Mouse (Mus musculus): Measurements from ENCODE around the gene Rap1gap. TPM values are rescaled to one million over a fixed set of nuclear protein-coding genes. Genes with fewer than 3 reads are reported as not detected.
A peak's percentile ranks its signal among the peaks of the same experiment; 100 is the strongest.

Gene Rap1gap
- polyA plus RNA-seq, 1 experiment from 2014 or later, result 4.4 TPM

DNA sequence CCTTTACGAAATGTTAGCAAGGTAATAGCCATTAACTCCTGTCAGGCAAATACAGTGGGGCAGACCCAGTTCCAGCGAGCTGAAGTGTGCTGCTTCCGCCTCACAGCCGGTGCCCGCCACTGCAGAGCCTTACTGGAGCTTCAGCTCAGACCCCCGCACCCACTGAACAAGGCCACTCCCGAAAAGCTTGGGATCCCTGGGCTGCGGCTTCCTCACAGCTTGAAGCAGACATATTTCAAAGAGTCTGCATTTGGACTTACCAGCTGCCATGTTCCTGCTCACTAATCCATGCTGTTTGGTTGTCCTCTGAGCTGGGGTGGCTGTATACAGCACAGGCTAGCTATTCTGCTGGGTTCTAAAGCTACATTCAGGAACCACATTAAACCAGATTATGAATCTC is 6.9 kb upstream of the Rap1gap start:
- Histone ChIP-seq H3K9ac (ENCODE audit: low read depth, low read length) (no peak overlapping the region), H3K9me3 (replicated peaks; ENCODE audit: control insufficient read depth, low read length) (no peaks in the 10 kb centered on the region), H3K27me3 (ENCODE audit: control insufficient read depth, insufficient read depth, low read depth, low read length) (no peaks in the 10 kb centered on the region), H3K4me3 (ENCODE audit: low read depth, low read length) (no peak overlapping the region), H3K4me1 (ENCODE audit: control insufficient read depth, low read depth, low read length) (no peaks in the 10 kb centered on the region; the same call in 1 of the 2 replicates), H3K27ac (ENCODE audit: low read length) (no peak overlapping the region), H3K4me2 (ENCODE audit: low read depth, low read length) (no peak overlapping the region), H3K36me3 (ENCODE audit: control insufficient read depth, insufficient read depth) (peaks cover 26% of the 10 kb centered on the region)
- WGBS (ENCODE audit: insufficient replicate concordance), result 83% methylated on average over 8 of the region's 8 CpGs
- no peak for ATAC-seq (ENCODE audit: low read depth)

DNA sequence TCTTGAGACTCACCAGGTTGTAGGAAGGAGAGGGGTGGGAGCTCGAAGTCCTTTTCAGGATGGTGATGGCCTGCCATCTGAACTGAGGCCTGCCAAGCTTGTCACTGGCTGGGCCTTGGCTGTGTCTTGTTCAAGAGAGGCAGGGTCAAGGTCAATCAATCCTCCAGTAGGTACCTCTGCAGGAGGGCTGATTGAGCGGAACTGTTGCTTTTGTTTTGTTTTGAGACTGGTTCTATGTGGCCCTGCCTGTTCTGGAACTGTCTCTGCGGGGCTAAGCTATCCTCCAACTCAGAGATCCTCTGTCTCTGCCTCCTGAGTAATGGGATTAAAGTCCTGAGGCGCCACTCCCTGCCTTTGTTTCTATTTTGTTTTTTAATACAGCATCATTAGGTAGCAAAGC is 5.0 kb upstream of the Rap1gap start:
- no peaks in the 10 kb centered on the region for H3K4me1 ChIP-seq (ENCODE audit: control insufficient read depth, low read depth, low read length)
- H3K4me2 ChIP-seq (ENCODE audit: low read depth, low read length), result no peak overlapping the region
- no peak for ATAC-seq (ENCODE audit: low read depth)
- H3K27ac ChIP-seq (ENCODE audit: low read length), result no peak overlapping the region
- 66% methylated on average over 4 of the region's 4 CpGs for WGBS (ENCODE audit: insufficient replicate concordance)
- H3K9me3 ChIP-seq (replicated peaks; ENCODE audit: control insufficient read depth, low read length), result no peaks in the 10 kb centered on the region
- no peak overlapping the region for H3K9ac ChIP-seq (ENCODE audit: low read depth, low read length)
- H3K4me3 ChIP-seq (ENCODE audit: low read depth, low read length), result no peak overlapping the region
- peaks cover 12% of the 10 kb centered on the region for H3K36me3 ChIP-seq (ENCODE audit: control insufficient read depth, insufficient read depth)
- peaks cover 15% of the 10 kb centered on the region for H3K27me3 ChIP-seq (ENCODE audit: control insufficient read depth, insufficient read depth, low read depth, low read length)

DNA sequence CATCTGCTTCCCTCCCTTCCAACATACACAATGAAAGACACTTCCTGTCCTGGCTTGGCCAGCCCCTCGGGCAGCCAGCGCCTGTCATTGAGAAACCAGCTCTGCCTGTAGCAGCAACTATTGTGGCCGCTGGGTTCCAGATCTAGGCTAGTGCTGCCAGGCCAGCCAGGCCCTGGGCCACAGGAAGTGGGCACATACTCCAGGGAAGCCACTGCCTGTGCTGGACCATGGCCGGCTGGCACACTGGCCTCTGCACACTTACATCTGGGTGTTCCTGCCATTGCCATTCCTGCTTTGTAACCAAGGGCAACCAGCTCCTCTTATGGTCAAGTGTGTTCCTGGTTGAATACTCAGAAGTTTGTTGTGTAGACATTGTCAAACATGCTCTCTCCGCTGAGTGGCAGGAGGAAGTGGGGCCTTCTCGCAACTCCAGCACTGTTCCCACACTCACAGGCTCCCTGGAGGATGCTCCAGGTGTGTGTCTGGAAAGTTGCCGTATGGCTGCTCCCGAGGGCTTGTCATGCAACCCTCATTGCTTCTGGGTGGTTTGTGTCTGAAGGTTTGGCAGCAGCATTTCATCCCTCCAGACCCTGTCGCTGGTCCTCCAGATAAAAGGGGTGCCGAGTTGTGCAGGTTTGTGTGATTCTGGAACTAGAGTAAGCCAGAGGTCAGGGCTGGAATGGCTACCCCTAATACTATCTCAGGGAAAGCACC is 4.0 kb upstream of the Rap1gap start:
- H3K4me1 ChIP-seq (ENCODE audit: control insufficient read depth, low read depth, low read length), result peaks cover 2% of the 10 kb centered on the region; the same call in 1 of the 2 replicates
- no peak for ATAC-seq (ENCODE audit: low read depth)
- no peak overlapping the region for H3K4me2 ChIP-seq (ENCODE audit: low read depth, low read length)
- no peak overlapping the region for H3K27ac ChIP-seq (ENCODE audit: low read length)
- no peak overlapping the region for H3K9ac ChIP-seq (ENCODE audit: low read depth, low read length)
- WGBS (ENCODE audit: insufficient replicate concordance), result 45% methylated on average over 10 of the region's 10 CpGs
- no peak overlapping the region for H3K4me3 ChIP-seq (ENCODE audit: low read depth, low read length)
- peaks cover 3% of the 10 kb centered on the region; the same call in 1 of the 2 replicates for H3K36me3 ChIP-seq (ENCODE audit: control insufficient read depth, insufficient read depth)
- peaks cover 24% of the 10 kb centered on the region for H3K27me3 ChIP-seq (ENCODE audit: control insufficient read depth, insufficient read depth, low read depth, low read length)
- H3K9me3 ChIP-seq (replicated peaks; ENCODE audit: control insufficient read depth, low read length), result no peaks in the 10 kb centered on the region

DNA sequence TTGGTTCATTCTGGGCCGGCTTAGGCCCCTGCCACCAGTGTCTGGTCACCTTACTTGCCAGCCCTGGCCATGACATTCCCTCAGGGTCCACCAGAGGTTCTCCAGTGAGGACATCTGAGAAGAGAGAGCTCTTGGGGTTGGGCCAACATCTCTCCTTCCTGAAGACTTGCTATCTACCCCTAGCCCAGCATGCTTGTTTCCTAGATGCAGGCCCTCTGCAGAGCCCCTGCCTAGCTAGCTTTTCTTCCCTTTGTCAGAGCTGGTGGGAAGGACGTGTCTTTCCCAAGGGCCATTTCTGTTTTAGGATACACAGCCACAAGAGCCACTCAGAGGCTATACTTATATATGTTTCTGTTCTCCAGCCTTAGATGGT is 3.5 kb upstream of the Rap1gap start:
- no peak for ATAC-seq (ENCODE audit: low read depth)
- 52% methylated on average over 2 of the region's 2 CpGs for WGBS (ENCODE audit: insufficient replicate concordance)
- H3K27ac ChIP-seq (ENCODE audit: low read length), result no peak overlapping the region

DNA sequence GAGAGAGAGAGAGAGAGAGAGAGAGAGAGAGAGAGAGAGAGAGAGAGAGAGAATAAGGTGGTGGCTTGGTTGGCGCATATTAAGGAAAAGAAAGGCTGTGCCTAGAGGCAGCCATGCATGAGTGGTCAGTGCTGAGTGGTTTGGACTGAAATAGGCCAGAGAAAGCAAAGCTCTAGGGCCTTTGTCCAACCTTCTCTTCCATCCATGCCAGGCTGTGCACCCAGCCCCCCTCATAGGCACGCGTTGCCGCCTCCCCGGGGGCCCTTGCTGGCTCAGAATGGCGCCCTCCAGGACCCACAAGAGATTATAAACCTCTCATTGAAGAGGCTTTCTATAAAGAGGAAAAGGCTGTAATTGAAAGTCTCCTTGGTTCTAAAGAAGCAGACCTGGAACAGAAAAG is 3.0 kb upstream of the Rap1gap start:
- Histone ChIP-seq H3K4me2 (ENCODE audit: low read depth, low read length) (no peak overlapping the region), H3K4me3 (ENCODE audit: low read depth, low read length) (no peak overlapping the region), H3K4me1 (ENCODE audit: control insufficient read depth, low read depth, low read length) (peaks cover 2% of the 10 kb centered on the region; the same call in 1 of the 2 replicates), H3K27me3 (ENCODE audit: control insufficient read depth, insufficient read depth, low read depth, low read length) (peaks cover 32% of the 10 kb centered on the region), H3K9ac (ENCODE audit: low read depth, low read length) (no peak overlapping the region), H3K36me3 (ENCODE audit: control insufficient read depth, insufficient read depth) (0 out of 2 replicates have a peak, but pooled peaks cover under 1% of the 10 kb centered on the region), H3K27ac (ENCODE audit: low read length) (no peak overlapping the region), H3K9me3 (replicated peaks; ENCODE audit: control insufficient read depth, low read length) (no peaks in the 10 kb centered on the region)
- WGBS (ENCODE audit: insufficient replicate concordance), result 83% methylated on average over 6 of the region's 6 CpGs
- ATAC-seq (ENCODE audit: low read depth), result no peak

More for the DNA sequence above, 3.5 kb upstream of the Rap1gap start:
- Histone ChIP-seq H3K36me3 (ENCODE audit: control insufficient read depth, insufficient read depth) (peaks cover 2% of the 10 kb centered on the region; the same call in 1 of the 2 replicates), H3K9ac (ENCODE audit: low read depth, low read length) (no peak overlapping the region), H3K4me2 (ENCODE audit: low read depth, low read length) (no peak overlapping the region), H3K9me3 (replicated peaks; ENCODE audit: control insufficient read depth, low read length) (no peaks in the 10 kb centered on the region), H3K4me3 (ENCODE audit: low read depth, low read length) (no peak overlapping the region), H3K27me3 (ENCODE audit: control insufficient read depth, insufficient read depth, low read depth, low read length) (peaks cover 29% of the 10 kb centered on the region), H3K4me1 (ENCODE audit: control insufficient read depth, low read depth, low read length) (peaks cover 2% of the 10 kb centered on the region; the same call in 1 of the 2 replicates)

DNA sequence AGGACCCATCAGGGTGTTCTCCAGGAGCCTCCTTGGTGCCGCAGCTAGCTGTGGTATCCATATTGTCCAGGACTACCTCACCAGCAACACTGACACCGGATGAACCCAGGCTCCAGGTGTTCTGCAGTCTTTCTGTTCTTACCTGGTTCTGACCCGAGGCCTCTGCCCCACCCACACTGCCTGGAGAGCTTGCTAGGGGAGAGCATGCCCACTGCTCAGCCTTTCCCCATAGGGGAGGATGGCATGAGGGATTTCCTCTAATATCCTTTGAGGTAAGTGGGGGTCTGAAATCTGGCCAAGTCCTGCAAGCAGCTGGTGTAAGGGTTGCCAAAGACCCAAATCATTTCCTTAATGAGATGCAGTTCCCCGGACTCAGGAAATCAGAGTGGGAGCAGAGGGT is 1.0 kb upstream of the Rap1gap start:
- ATAC-seq (ENCODE audit: low read depth), result no peak

DNA sequence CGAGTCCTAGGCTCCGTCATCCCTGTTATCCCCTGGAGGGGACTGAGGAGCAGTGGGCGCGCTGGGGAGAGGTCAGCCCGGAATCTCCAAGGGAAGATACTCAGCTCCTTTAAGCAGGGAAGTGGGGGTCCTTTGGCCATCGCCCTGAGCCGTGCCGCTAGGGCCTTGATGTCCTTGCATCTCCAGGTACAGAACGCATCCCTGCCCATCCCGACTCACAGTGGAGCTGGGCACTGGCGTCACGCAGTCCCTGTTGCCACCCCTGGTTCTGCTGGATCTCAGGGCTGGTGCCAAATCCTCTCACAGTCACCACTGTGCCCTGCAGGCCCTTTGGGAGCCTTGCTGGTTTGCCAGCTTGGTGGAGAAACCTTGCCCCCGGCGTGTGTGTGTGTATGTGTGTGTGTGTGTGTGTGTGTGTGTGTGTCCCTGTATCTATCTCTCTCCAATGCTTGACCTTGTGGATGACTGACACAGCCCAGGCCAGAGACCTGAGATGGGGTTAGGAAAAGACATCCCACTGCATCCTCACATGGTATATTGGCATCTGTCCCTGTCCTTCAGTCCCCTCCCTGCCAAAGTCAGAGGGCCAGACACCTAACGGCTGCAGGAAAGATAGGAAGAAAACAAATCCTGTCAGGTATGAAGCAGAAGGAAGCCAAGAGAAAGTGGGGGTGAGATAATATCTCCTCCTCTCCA is 602 bp downstream of the Rap1gap start:
- Histone ChIP-seq H3K4me1 (ENCODE audit: control insufficient read depth, low read depth, low read length) (peaks cover 2% of the 10 kb centered on the region; the same call in 1 of the 2 replicates), H3K9me3 (replicated peaks; ENCODE audit: control insufficient read depth, low read length) (no peaks in the 10 kb centered on the region), H3K27me3 (ENCODE audit: control insufficient read depth, insufficient read depth, low read depth, low read length) (peaks cover 37% of the 10 kb centered on the region), H3K4me2 (ENCODE audit: low read depth, low read length) (peak overlapping the region; percentile 66), H3K27ac (ENCODE audit: low read length) (no peak overlapping the region), H3K4me3 (ENCODE audit: low read depth, low read length) (peak overlapping the region; percentile 49), H3K36me3 (ENCODE audit: control insufficient read depth, insufficient read depth) (no peaks in the 10 kb centered on the region), H3K9ac (ENCODE audit: low read depth, low read length) (peak overlapping the region; percentile 16; the same call in 1 of the 2 replicates)
- WGBS (ENCODE audit: insufficient replicate concordance), result 11% methylated on average over 15 of the region's 15 CpGs
- no peak for ATAC-seq (ENCODE audit: low read depth)

More for the DNA sequence above, 1.0 kb upstream of the Rap1gap start:
- Histone ChIP-seq H3K9ac (ENCODE audit: low read depth, low read length) (no peak overlapping the region), H3K4me1 (ENCODE audit: control insufficient read depth, low read depth, low read length) (peaks cover 2% of the 10 kb centered on the region; the same call in 1 of the 2 replicates), H3K4me3 (ENCODE audit: low read depth, low read length) (no peak overlapping the region), H3K9me3 (replicated peaks; ENCODE audit: control insufficient read depth, low read length) (no peaks in the 10 kb centered on the region), H3K36me3 (ENCODE audit: control insufficient read depth, insufficient read depth) (no peaks in the 10 kb centered on the region), H3K27ac (ENCODE audit: low read length) (no peak overlapping the region), H3K27me3 (ENCODE audit: control insufficient read depth, insufficient read depth, low read depth, low read length) (peaks cover 37% of the 10 kb centered on the region), H3K4me2 (ENCODE audit: low read depth, low read length) (no peak overlapping the region)
- WGBS (ENCODE audit: insufficient replicate concordance), result 55% methylated on average over 4 of the region's 4 CpGs

DNA sequence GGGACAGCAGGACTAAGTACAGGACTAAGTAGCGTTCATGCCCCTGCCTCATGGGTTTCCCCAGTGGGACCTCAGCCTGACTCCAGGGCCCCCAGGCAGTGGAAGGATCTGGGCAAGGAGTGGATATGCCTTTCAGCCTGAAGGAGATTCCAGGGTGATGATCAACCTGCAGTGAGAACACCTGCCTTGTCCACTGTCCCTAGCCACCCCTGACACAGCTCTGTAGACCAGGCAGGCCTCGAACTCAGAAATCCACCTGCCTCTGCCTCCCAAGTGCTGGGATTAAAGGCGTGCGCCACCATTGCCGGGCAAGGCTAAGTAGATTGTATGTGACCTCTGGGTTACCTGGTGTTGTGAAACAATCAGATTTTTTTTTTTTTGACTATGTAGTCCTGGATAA is 1.3 kb downstream of the Rap1gap start:
- peaks cover 2% of the 10 kb centered on the region; the same call in 1 of the 2 replicates for H3K4me1 ChIP-seq (ENCODE audit: control insufficient read depth, low read depth, low read length)
- WGBS (ENCODE audit: insufficient replicate concordance), result 80% methylated on average over 5 of the region's 5 CpGs
- no peak overlapping the region for H3K4me2 ChIP-seq (ENCODE audit: low read depth, low read length)
- H3K9me3 ChIP-seq (replicated peaks; ENCODE audit: control insufficient read depth, low read length), result no peaks in the 10 kb centered on the region
- ATAC-seq (ENCODE audit: low read depth), result no peak
- H3K27ac ChIP-seq (ENCODE audit: low read length), result no peak overlapping the region
- no peak overlapping the region for H3K4me3 ChIP-seq (ENCODE audit: low read depth, low read length)
- no peaks in the 10 kb centered on the region for H3K36me3 ChIP-seq (ENCODE audit: control insufficient read depth, insufficient read depth)
- H3K9ac ChIP-seq (ENCODE audit: low read depth, low read length), result no peak overlapping the region
- peaks cover 37% of the 10 kb centered on the region for H3K27me3 ChIP-seq (ENCODE audit: control insufficient read depth, insufficient read depth, low read depth, low read length)
